Mouse (Mus musculus) liver, embryonic 12.5 days (tissue): Measurements from ENCODE around the gene Capza2. TPM values are rescaled to one million over a fixed set of nuclear protein-coding genes. Genes with fewer than 3 reads are reported as not detected.

Experiments
- ATAC-seq: fragments of 200-750 bp; cut with Nextera tagmentation; 2 replicates; pipeline ENCODE4 v1.8.0; 2017; ENCODE audit warnings: moderate number of reproducible peaks, mild to moderate bottlenecking, moderate library complexity
- H3K27ac ChIP-seq: fragments of 300-500 bp; sonication (generic); 2 replicates; pipeline ENCODE4 v1.5.1; 2016; ENCODE audit warnings: mild to moderate bottlenecking
- H3K27me3 ChIP-seq: fragments of 300-500 bp; sonication (generic); replicated peaks from 2 replicates; pipeline ENCODE4 v1.6.1; 2016; ENCODE audit warnings: mild to moderate bottlenecking, moderate library complexity
- H3K36me3 ChIP-seq: fragments of 300-500 bp; sonication (generic); 2 replicates; pipeline ENCODE4 v1.6.1; 2016; ENCODE audit warnings: mild to moderate bottlenecking, moderate library complexity
- H3K4me1 ChIP-seq: fragments of 300-500 bp; sonication (generic); 2 replicates; pipeline ENCODE4 v1.6.1; 2016
- H3K4me2 ChIP-seq: fragments of 300-500 bp; sonication (generic); 2 replicates; pipeline ENCODE4 v1.6.1; 2016; ENCODE audit warnings: mild to moderate bottlenecking, moderate library complexity
- H3K4me3 ChIP-seq: fragments of 300-500 bp; sonication (generic); 2 replicates; pipeline ENCODE4 v1.5.1; 2016; ENCODE audit warnings: mild to moderate bottlenecking, moderate library complexity
- H3K9ac ChIP-seq: fragments of 300-500 bp; sonication (generic); 2 replicates; pipeline ENCODE4 v1.6.1; 2016; ENCODE audit warnings: mild to moderate bottlenecking, moderate library complexity
- H3K9me3 ChIP-seq: fragments of 300-500 bp; sonication (generic); replicated peaks from 2 replicates; pipeline ENCODE4 v1.6.1; 2016; ENCODE audit warnings: mild to moderate bottlenecking, moderate library complexity
- WGBS: fragments of 180-500 bp; shearing (Covaris S2); methylation state at CpG from one replicate; pipeline ENCODE4 v1.1.7; 2016; ENCODE audit not compliant: insufficient replicate concordance; 5-methylcytosine and 5-hydroxymethylcytosine counted together
- polyA plus RNA-seq: library from polyadenylated mRNA; unstranded; fragments of >200 nt; fragmentation: Nextera tagmentation; extraction: Ambion mirVana; gene quantifications from 2 replicates; pipeline ENCODE4 v1.2.1, GENCODE M21; 2016

The Capza2 gene
- polyA plus RNA-seq, 1 experiment from 2014 or later: 103 TPM

DNA sequence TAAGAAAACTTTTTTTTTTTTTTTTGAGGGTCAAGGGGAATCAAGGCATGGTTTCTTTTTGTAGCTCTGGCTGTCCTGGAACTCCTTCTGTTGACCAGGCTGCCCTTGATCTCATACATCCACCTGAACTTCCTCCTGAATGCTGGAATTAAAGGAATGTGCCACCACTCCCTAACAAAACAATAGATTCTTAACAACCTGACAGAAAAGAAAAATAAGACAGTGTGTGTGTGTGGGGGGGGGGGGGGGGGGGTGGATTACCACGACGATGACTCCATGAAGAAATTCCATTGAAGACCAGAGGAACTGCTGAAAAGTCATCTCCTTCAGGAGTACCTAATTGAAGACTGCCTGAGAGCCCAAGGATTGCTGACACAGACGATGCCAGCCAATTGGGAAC is 14.6 kb upstream of the Capza2 start:
- Histone ChIP-seq H3K36me3 (no peaks in the 10 kb centered on the region), H3K4me2 (no peak overlapping the region), H3K27me3 (no peaks in the 10 kb centered on the region), H3K9me3 (no peaks in the 10 kb centered on the region), H3K9ac (no peak overlapping the region), H3K4me1 (no peaks in the 10 kb centered on the region), H3K27ac (no peak overlapping the region), H3K4me3 (no peak overlapping the region)
- no peak for ATAC-seq
- 42% methylated on average over 3 of the region's 3 CpGs for WGBS

DNA sequence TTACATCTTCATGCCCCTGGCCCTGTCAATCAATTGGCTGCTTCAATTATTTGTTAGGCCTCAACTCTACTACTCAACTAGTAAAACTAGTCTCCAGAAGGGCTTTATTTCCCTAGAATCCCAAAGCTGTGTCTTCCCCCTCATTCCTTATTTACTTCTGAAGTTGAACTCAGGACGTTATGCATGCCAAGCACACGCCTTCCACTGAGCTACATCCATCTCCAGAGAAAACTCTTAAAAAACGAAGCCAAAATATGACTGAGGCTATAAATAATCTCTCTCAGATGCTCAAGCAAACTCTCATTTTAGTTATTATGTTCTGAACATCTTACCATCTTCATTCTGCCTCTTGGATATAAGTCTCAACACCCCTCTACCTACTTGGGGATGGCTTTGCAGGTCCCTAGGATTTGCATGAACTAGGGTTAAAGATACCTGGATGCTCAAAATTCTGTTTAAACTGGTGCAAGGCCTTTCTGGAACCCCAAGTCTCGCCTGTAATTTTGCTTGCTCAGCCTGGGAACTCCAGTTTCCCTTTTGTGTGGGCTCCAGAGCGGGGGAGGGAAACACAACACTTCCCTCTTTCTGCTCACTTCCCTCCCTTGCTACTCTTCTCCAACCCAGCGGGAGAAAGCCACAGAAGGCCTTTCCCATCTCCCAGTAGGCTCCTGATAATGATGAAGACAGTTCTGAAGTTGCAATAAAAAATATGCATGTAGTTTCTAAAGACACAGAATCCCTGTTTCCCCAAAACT is 7.2 kb upstream of the Capza2 start:
- H3K9ac ChIP-seq: no peak overlapping the region
- H3K4me3 ChIP-seq: no peak overlapping the region
- H3K27me3 ChIP-seq: no peaks in the 10 kb centered on the region
- no peaks in the 10 kb centered on the region for H3K9me3 ChIP-seq
- 50% methylated on average over 6 of the region's 6 CpGs for WGBS
- H3K36me3 ChIP-seq: no peaks in the 10 kb centered on the region
- no peak overlapping the region for H3K27ac ChIP-seq
- no peak for ATAC-seq
- no peak overlapping the region for H3K4me2 ChIP-seq
- H3K4me1 ChIP-seq: peaks cover 17% of the 10 kb centered on the region

DNA sequence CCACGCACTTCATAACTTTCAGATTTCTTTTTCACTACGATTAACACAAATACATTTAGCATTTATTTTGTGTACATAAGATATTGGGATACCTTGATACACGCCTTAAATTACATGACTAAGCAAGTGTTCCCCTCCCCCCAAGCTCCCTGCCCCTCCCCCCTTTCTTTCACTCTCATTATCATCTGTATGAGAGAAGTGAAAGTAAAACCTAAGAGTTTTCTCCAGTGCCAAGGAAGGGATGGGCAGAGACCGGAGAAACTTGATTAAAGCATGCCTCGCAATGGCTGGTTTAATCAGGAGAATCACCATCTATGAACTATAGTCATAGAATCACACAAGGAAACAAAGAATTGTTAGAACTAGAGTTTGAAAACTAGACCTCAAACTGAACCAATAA is 6.3 kb upstream of the Capza2 start:
- Histone ChIP-seq H3K27ac (no peak overlapping the region), H3K4me3 (no peak overlapping the region), H3K9me3 (no peaks in the 10 kb centered on the region), H3K36me3 (no peaks in the 10 kb centered on the region), H3K27me3 (no peaks in the 10 kb centered on the region), H3K9ac (no peak overlapping the region), H3K4me1 (peaks cover 24% of the 10 kb centered on the region), H3K4me2 (peak overlapping the region; percentile 37)
- WGBS: 55% methylated on average over 5 of the region's 5 CpGs
- no peak for ATAC-seq

DNA sequence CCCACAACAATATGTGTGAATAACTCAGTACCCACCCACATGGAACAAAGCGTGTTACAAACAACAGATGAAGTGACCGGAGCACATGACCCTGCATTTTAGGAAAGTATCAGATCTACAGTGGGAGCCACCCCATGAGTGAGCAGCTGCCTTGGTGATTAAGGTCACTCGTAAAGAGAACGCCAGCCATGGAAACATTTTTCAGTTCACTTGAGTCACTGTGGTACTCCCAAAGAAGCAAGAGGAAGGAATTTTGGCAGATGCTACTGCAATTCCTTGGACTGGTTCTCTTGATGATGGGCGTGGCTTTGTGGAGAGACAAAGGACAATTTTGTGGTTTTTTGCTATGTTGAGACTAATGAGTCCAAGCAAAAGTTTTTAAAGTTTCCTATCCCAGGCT is 4.4 kb upstream of the Capza2 start:
- no peak overlapping the region for H3K9ac ChIP-seq
- H3K27me3 ChIP-seq: no peaks in the 10 kb centered on the region
- no peaks in the 10 kb centered on the region for H3K36me3 ChIP-seq
- H3K4me1 ChIP-seq: peaks cover 39% of the 10 kb centered on the region
- no peaks in the 10 kb centered on the region for H3K9me3 ChIP-seq
- H3K4me2 ChIP-seq: no peak overlapping the region
- no peak overlapping the region for H3K4me3 ChIP-seq
- H3K27ac ChIP-seq: no peak overlapping the region
- 71% methylated on average over 5 of the region's 5 CpGs for WGBS
- ATAC-seq: no peak

DNA sequence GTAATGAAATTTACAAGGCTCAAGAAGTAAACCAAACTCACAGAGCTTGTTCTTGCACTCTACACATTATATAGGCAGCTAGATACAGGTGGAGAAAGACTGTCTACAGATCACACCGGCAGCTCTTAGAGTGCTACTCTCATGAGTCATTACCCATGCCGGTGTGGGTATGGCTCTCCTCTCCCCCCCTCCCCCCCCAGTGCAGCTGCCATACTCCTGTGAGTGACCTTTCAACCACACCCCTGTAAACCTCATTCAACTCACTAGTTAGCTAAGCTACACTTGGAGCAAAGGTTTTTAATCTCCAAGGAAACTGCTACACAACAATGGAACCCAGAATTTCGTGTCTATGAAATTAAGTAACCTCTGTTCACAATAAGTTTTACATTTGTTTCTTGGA is 2.2 kb upstream of the Capza2 start:
- Histone ChIP-seq H3K9ac (no peak overlapping the region), H3K9me3 (no peaks in the 10 kb centered on the region), H3K36me3 (no peaks in the 10 kb centered on the region), H3K27ac (no peak overlapping the region), H3K4me2 (no peak overlapping the region), H3K27me3 (no peaks in the 10 kb centered on the region), H3K4me1 (peaks cover 47% of the 10 kb centered on the region), H3K4me3 (no peak overlapping the region)
- 22% methylated on average over 3 of the region's 3 CpGs for WGBS
- ATAC-seq: no peak

DNA sequence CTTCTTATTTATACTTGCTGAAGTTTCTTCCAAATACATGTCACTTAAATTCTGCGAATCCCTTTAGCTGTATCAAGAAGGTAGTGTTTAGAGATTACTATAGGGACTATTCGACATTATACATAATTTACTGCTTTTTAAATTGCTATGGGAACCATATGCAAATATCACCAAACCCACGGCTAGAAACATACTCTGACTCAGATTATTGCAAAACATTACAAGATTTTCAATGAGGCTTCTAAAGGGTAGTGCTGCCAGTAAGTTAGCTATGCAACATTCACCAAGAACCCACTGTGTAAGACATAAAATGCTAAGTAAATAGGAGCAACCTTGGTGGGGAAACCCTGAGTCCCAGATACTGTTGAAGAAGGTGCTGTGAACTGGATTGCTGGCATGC is 1.0 kb upstream of the Capza2 start:
- H3K36me3 ChIP-seq: no peaks in the 10 kb centered on the region
- H3K9ac ChIP-seq: no peak overlapping the region
- 0 out of 2 replicates have a peak overlapping the region, but pooled peaks have one; percentile 23 for H3K4me2 ChIP-seq
- peaks cover 42% of the 10 kb centered on the region for H3K4me1 ChIP-seq
- no peaks in the 10 kb centered on the region for H3K27me3 ChIP-seq
- WGBS: 54% methylated on average over 3 of the region's 3 CpGs
- ATAC-seq: no peak
- H3K9me3 ChIP-seq: no peaks in the 10 kb centered on the region
- no peak overlapping the region for H3K4me3 ChIP-seq
- H3K27ac ChIP-seq: peak overlapping the region; percentile 55

DNA sequence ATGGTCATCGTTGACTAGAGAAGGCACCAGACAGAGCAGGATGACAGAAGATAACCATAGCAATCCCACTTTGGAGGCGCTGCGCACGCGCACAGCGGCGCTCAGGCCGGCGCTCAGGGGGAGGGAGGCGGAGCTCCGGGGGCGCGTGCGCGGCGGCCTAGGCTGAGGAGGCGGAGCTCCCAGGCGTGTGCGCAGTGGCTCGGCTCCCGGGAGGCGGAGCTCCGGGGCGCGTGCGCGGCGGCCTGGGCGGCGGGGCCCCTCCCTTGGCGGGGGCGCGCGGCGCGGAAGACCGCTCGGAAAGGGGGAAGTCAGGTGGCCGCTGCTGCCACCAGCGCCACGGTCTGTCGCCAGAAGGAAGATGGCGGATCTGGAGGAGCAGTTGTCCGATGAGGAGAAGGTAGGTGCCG is 733 bp downstream of the Capza2 start:
- H3K9me3 ChIP-seq: no peaks in the 10 kb centered on the region
- ATAC-seq: peak; percentile 94
- no peaks in the 10 kb centered on the region for H3K27me3 ChIP-seq
- WGBS: under 1% methylated on average over 31 of the region's 45 CpGs
- H3K36me3 ChIP-seq: peaks cover 5% of the 10 kb centered on the region
- peak overlapping the region; percentile 94 for H3K27ac ChIP-seq
- peak overlapping the region; percentile 98 for H3K9ac ChIP-seq
- H3K4me1 ChIP-seq: peaks cover 40% of the 10 kb centered on the region
- peak overlapping the region; percentile 84 for H3K4me2 ChIP-seq
- H3K4me3 ChIP-seq: peak overlapping the region; percentile 98

DNA sequence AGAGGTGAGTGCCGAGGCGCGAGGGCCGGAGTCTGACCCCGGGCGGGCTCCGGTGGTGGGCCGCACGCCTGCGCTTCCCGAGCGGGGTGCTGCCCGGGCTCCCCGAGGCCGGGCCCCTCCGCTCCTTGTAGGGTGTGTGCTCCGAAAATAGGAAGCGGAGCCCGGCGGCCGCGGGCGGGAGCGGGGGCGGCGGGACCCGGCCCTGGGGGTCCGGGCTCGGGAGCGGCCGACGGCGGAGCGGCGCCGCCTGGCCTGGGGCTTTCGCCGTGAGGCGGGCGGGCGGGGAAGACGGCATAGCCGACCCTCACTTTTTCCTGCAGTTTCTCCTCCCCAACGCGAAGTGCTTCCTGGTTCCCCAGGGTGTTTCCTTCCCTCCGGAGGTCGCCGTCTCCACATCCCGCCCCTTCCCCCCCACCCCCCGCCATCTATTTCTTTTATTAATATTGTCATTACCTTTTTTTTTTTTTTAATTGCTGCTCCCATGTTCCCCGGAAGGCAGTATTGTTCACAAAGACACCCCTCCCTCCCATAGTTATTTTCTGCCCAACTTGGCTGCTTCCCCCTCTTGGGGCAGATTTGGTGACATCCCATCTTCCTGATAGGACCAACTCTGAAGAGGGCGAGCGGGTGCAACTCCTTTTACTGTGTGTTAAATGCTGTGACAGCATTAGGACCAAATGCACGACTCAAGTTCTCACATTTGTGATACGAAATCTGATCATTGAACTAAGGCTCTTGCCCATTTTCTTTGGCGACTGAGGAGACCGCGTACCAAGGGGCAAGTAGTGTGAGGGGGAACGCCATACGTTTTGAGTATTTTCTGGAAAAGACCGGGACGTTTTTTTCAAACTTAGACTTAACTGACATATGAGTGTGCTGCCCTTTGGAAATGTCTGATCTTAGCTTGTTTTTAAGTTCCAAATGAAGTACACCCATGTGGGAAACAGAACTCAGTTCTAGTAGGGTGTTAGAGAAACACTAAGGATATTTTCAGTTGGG is 1.5 kb downstream of the Capza2 start:
- Histone ChIP-seq H3K27me3 (no peaks in the 10 kb centered on the region), H3K27ac (peak overlapping the region; percentile 94), H3K9me3 (no peaks in the 10 kb centered on the region), H3K36me3 (peaks cover 5% of the 10 kb centered on the region), H3K4me3 (peak overlapping the region; percentile 98), H3K4me2 (peak overlapping the region; percentile 84), H3K9ac (peak overlapping the region; percentile 98), H3K4me1 (peaks cover 44% of the 10 kb centered on the region)
- under 1% methylated on average over 49 of the region's 62 CpGs for WGBS
- ATAC-seq: peak; percentile 82

DNA sequence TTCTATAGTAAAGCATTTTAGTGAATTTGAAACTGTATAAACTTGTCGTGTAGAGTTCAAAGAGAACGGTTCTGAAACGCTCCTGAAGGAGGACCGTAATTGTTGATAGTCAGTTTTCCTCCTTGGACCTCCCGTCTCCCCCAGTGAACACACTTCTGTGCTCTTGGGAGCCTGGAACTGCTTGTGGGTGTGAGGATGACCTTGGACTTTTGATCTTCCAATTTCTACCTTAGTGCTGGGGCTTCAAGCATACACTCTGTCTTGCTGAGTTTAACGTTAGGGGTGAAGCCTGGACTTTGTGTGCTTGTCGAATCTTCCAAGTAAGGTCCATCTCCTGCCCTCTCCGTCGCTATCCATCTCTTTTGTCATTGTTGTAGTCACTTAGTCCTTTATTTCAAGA is 4.0 kb downstream of the Capza2 start:
- no peak overlapping the region for H3K4me3 ChIP-seq
- no peak overlapping the region for H3K4me2 ChIP-seq
- no peaks in the 10 kb centered on the region for H3K27me3 ChIP-seq
- H3K27ac ChIP-seq: no peak overlapping the region
- no peak overlapping the region for H3K9ac ChIP-seq
- ATAC-seq: no peak
- H3K9me3 ChIP-seq: no peaks in the 10 kb centered on the region
- WGBS: 88% methylated on average over 9 of the region's 9 CpGs
- H3K36me3 ChIP-seq: peaks cover 5% of the 10 kb centered on the region
- H3K4me1 ChIP-seq: peaks cover 37% of the 10 kb centered on the region

DNA sequence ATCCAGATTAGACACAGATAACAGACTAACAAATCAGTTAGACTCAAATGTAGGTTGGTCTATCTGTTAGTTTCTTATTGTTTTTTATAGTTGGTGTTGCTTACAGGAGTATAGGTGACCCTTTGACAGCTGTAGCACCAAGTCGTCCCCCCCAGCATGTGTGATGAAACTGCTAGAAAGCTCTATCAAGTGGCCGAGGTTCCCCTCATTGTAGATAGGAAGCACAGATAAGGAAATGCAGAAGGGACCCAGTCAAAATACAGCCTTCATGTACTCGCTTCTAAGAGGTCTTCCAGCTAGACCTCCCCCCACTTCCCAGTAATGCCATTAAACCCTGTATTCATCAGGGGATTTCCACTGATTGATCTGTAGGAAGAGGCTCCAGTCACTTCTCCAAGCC is 6.7 kb downstream of the Capza2 start:
- WGBS: 30% methylated on average over 3 of the region's 3 CpGs
- ATAC-seq: no peak
- Histone ChIP-seq H3K36me3 (peaks cover 5% of the 10 kb centered on the region), H3K9ac (no peak overlapping the region), H3K4me2 (no peak overlapping the region), H3K27ac (no peak overlapping the region), H3K4me1 (peaks cover 38% of the 10 kb centered on the region), H3K27me3 (no peaks in the 10 kb centered on the region), H3K9me3 (no peaks in the 10 kb centered on the region), H3K4me3 (no peak overlapping the region)

DNA sequence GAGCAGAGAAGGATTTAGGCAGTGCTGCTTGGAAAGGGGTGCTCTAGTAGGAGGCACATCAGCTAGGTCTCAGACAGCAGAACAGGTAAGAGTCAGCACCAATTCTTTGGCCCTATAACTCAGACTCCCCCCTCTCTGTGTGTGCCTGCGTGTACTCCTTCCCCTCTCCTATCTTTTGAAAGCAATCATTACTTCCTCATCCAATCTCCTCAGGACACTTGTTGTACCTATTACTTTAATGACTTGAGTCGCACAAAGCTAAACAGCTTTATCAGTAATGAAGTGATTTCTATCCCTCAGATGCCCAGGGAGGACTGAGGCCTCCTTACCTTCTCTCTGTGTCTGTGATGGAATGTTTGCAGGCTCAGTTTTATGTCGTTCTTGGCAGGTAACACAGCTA is 10.1 kb downstream of the Capza2 start:
- H3K27me3 ChIP-seq: no peaks in the 10 kb centered on the region
- WGBS: 28% methylated on average over 3 of the region's 3 CpGs
- no peaks in the 10 kb centered on the region for H3K9me3 ChIP-seq
- H3K27ac ChIP-seq: no peak overlapping the region
- no peak overlapping the region for H3K9ac ChIP-seq
- no peak overlapping the region for H3K4me3 ChIP-seq
- peaks cover 27% of the 10 kb centered on the region for H3K4me1 ChIP-seq
- H3K36me3 ChIP-seq: peaks cover 26% of the 10 kb centered on the region
- no peak for ATAC-seq
- no peak overlapping the region for H3K4me2 ChIP-seq

DNA sequence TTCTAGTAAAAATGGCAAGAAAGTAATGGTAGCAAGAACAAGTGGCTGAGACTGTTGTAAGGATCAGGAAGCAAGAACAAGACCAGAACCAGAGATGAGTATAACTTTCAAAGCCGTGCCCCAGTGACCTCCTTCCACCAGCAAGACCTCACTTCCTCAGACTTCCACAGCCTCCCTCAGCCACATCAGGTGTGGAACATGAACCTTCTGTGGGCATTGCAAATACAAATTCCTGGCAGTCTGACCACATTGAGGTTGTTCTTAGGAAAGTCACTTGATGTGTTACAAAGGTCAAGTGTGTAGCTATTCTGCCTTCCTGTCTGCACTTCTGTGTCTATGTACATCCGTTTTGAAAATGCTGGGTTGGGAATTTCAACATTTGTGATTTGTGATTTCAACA is 16.1 kb downstream of the Capza2 start:
- whole genome bisulfite sequencing: 62% methylated on average over 2 of the region's 2 CpGs
- no peaks in the 10 kb centered on the region for H3K9me3 ChIP-seq
- peaks cover 62% of the 10 kb centered on the region for H3K36me3 ChIP-seq
- H3K4me2 ChIP-seq: no peak overlapping the region
- H3K4me3 ChIP-seq: no peak overlapping the region
- no peak for ATAC-seq
- 0 out of 2 replicates have a peak, but pooled peaks cover 5% of the 10 kb centered on the region for H3K4me1 ChIP-seq
- H3K27ac ChIP-seq: no peak overlapping the region
- H3K9ac ChIP-seq: no peak overlapping the region
- no peaks in the 10 kb centered on the region for H3K27me3 ChIP-seq
